Mouse (Mus musculus): ENCODE data around the gene Mrps16.

DNA sequence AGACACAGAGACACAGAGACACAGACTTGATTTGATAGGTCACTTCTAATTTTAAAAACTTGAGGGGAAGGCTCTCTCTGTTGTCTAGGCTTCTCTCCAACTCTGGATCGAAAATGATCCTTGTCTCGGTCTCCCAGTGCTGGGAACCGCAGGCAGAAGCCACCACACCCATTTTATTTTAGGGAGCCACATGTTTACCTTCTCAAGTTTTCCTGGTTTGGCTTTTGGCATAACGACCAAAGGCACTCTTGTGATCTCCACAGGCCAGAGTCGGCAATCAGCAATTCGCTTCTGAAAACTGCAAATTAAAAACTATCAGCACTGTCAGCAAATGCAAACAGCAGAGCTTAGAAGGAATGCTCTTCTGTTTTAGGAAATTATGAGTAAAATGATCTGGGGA lies 38.3 kb upstream of the Mrps16 start:
- TF ChIP-seq CTCF (conservative IDR thresholded peaks at IDR 0.05; ENCODE audit: insufficient read depth, insufficient read length, low read depth, low read length) = no peak
- no peak for TF ChIP-seq POLR2A (IDR thresholded peaks at IDR 0.05; ENCODE audit: low read depth, low read length)
